Mouse (Mus musculus) intestine, embryonic 14.5 days (tissue): ENCODE results near the gene Elfn1. TPM values are rescaled to one million over a fixed set of nuclear protein-coding genes. Genes with fewer than 3 reads are reported as not detected.

Experiments used
- ATAC-seq: fragments of 200-750 bp; cut with Nextera tagmentation; replicated peaks from 2 replicates; pipeline ENCODE4 v1.8.0; 2017; ENCODE audit warnings: low read depth, moderate number of reproducible peaks, moderate TSS enrichment, moderate library complexity; ENCODE audit not compliant: low FRiP score, low TSS enrichment
- DNase-seq: peaks from one replicate; pipeline ENCODE4 v3.0.0-alpha.2; 2018; ENCODE audit warnings: low spot score
- H3K27ac ChIP-seq: fragments of 300-500 bp; sonication (generic); 2 replicates; pipeline ENCODE4 v1.5.1; 2014; ENCODE audit warnings: low read depth, mild to moderate bottlenecking, control low read depth
- H3K27me3 ChIP-seq: fragments of 300-500 bp; sonication (generic); replicated peaks from 2 replicates; pipeline ENCODE4 v1.6.1; 2014; ENCODE audit warnings: low read length, control low read depth; ENCODE audit not compliant: control insufficient read depth, insufficient read depth
- H3K36me3 ChIP-seq: fragments of 300-500 bp; sonication (generic); 2 replicates; pipeline ENCODE4 v1.6.1; 2014; ENCODE audit warnings: low read length, control low read depth; ENCODE audit not compliant: control insufficient read depth, insufficient read depth
- H3K4me1 ChIP-seq: fragments of 300-500 bp; sonication (generic); replicated peaks from 2 replicates; pipeline ENCODE4 v1.6.1; 2014; ENCODE audit warnings: low read length, control low read depth, mixed read lengths; ENCODE audit not compliant: control insufficient read depth, insufficient read depth
- H3K4me2 ChIP-seq: fragments of 300-500 bp; sonication (generic); 2 replicates; pipeline ENCODE4 v1.6.1; 2014; ENCODE audit warnings: low read length
- H3K4me3 ChIP-seq: fragments of 300-500 bp; sonication (generic); 2 replicates; pipeline ENCODE4 v1.5.1; 2014; ENCODE audit warnings: low read depth, low read length, control low read depth, mixed read lengths
- H3K9ac ChIP-seq: fragments of 300-500 bp; sonication (generic); 2 replicates; pipeline ENCODE4 v1.6.1; 2014; ENCODE audit warnings: mild to moderate bottlenecking, low read length
- H3K9me3 ChIP-seq: fragments of 300-500 bp; sonication (generic); 2 replicates; pipeline ENCODE4 v1.6.1; 2016; ENCODE audit warnings: low read length, control low read depth; ENCODE audit not compliant: control insufficient read depth
- WGBS: fragments of 180-500 bp; shearing (Covaris S2); extraction: QIAGEN DNeasy Blood & Tissue Kit; methylation state at CpG from one replicate; pipeline ENCODE4 v1.1.7; 2014; 5-methylcytosine and 5-hydroxymethylcytosine counted together
- polyA plus RNA-seq: library from polyadenylated mRNA; unstranded; fragments of >200 nt; fragmentation: Nextera tagmentation; extraction: Ambion mirVana; gene quantifications from 2 replicates; pipeline ENCODE4 v1.2.1, GENCODE M21; 2014

Gene Elfn1
- polyA plus RNA-seq, 1 experiment from 2014 or later: 0.26 TPM

DNA sequence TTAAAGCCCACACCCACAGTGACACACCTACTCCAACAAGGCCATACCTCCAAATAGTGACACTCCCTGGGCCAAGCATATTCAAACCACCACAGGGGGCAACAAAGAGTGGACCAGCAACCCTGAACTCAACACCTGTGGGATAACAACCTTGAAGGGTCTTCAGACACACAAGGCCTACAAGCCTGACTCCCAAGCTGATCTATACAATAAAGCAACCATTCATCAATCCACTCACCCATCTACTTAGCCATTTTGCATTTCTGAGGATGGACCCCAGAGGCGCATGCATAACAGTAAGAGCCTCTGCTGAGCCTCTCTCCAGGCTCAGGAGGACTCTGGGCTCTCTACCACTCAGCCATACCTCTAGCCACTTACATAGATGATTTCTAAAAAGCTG is 109.2 kb downstream of the Elfn1 start:
- 100% methylated on average over 1 of the region's 1 CpGs for WGBS

GRCm38 (mm10) chr5:140018780-140019179 is 111.0 kb downstream of the Elfn1 start:
- ATAC-seq (no peak), DNase-seq (no peak)
- H3K27me3 ChIP-seq: no peaks in the 10 kb centered on the region
- H3K4me2 ChIP-seq: no peak overlapping the region
- no peak overlapping the region for H3K4me3 ChIP-seq
- H3K4me1 ChIP-seq: no peaks in the 10 kb centered on the region
- WGBS: 92% methylated on average over 7 of the region's 7 CpGs
- H3K9ac ChIP-seq: no peak overlapping the region
- no peaks in the 10 kb centered on the region for H3K9me3 ChIP-seq
- H3K27ac ChIP-seq: no peak overlapping the region
- no peaks in the 10 kb centered on the region for H3K36me3 ChIP-seq

More for the DNA sequence above, 109.2 kb downstream of the Elfn1 start:
- H3K36me3 ChIP-seq: no peaks in the 10 kb centered on the region
- DNase-seq (no peak), ATAC-seq (no peak)
- H3K9me3 ChIP-seq: no peaks in the 10 kb centered on the region
- H3K27me3 ChIP-seq: no peaks in the 10 kb centered on the region
- H3K9ac ChIP-seq: no peak overlapping the region
- no peak overlapping the region for H3K27ac ChIP-seq
- no peak overlapping the region for H3K4me2 ChIP-seq
- H3K4me1 ChIP-seq: no peaks in the 10 kb centered on the region
- no peak overlapping the region for H3K4me3 ChIP-seq

- no peak overlapping the region for H3K4me2 ChIP-seq
- no peaks in the 10 kb centered on the region for H3K4me1 ChIP-seq
- no peak overlapping the region for H3K4me3 ChIP-seq
- no peaks in the 10 kb centered on the region for H3K27me3 ChIP-seq
- DNase-seq (no peak), ATAC-seq (no peak)
- H3K36me3 ChIP-seq: no peaks in the 10 kb centered on the region
- H3K9me3 ChIP-seq: no peaks in the 10 kb centered on the region
- no peak overlapping the region for H3K9ac ChIP-seq
- WGBS: 96% methylated on average over 1 of the region's 1 CpGs
- no peak overlapping the region for H3K27ac ChIP-seq
Measured at GRCm38 (mm10) chr5:140019616-140020015, 111.9 kb downstream of the Elfn1 start.

DNA sequence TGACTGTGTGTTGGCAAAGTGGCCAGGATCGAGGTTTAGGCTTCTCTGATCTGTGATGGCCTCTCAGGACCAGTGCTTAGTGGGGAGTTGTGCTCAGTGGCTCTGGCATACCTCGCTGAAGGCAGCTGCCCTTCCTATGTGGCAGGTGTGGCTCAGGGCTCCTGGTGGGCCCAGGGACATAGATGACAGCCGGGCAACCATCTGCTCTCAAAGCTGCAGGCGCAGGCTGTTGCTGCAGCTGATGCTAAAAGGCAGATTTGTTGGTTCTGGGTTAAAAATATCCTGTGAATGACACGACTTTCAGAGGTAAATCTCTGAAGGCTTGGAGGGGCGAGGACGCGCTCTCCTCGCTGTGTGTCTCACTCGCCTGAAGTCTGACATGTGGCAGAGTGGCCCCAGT is 114.0 kb downstream of the Elfn1 start:
- ATAC-seq (no peak), DNase-seq (no peak)
- Histone ChIP-seq H3K4me3 (no peak overlapping the region), H3K27ac (no peak overlapping the region), H3K27me3 (no peaks in the 10 kb centered on the region), H3K36me3 (no peaks in the 10 kb centered on the region), H3K4me2 (no peak overlapping the region), H3K9ac (no peak overlapping the region), H3K9me3 (no peaks in the 10 kb centered on the region), H3K4me1 (no peaks in the 10 kb centered on the region)
- 86% methylated on average over 10 of the region's 10 CpGs for WGBS

DNA sequence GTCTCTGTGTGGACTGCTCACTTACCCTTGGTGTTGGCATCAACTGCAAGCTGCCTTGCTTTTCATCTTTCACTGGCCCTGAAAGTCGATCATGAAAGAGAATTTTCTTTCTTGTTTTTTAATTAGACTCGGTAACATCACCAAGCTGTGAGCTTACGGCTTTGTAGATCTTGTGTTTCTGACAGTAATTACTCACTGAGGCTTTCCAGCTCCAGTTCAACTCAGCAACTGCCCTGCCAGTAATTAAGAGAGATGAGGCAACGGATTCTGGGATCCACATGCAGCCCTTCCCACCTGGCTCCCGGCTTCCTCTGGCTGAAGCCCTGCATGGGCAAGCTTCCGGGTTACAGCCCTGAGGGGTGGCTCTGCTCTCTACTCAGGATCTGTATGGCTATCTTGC is 115.1 kb downstream of the Elfn1 start:
- no peak overlapping the region for H3K27ac ChIP-seq
- no peaks in the 10 kb centered on the region for H3K9me3 ChIP-seq
- no peak for ATAC-seq
- no peaks in the 10 kb centered on the region for H3K36me3 ChIP-seq
- no peak overlapping the region for H3K4me2 ChIP-seq
- no peaks in the 10 kb centered on the region for H3K4me1 ChIP-seq
- DNase-seq: no peak
- H3K27me3 ChIP-seq: no peaks in the 10 kb centered on the region
- no peak overlapping the region for H3K4me3 ChIP-seq
- H3K9ac ChIP-seq: no peak overlapping the region
- 77% methylated on average over 6 of the region's 6 CpGs for WGBS

DNA sequence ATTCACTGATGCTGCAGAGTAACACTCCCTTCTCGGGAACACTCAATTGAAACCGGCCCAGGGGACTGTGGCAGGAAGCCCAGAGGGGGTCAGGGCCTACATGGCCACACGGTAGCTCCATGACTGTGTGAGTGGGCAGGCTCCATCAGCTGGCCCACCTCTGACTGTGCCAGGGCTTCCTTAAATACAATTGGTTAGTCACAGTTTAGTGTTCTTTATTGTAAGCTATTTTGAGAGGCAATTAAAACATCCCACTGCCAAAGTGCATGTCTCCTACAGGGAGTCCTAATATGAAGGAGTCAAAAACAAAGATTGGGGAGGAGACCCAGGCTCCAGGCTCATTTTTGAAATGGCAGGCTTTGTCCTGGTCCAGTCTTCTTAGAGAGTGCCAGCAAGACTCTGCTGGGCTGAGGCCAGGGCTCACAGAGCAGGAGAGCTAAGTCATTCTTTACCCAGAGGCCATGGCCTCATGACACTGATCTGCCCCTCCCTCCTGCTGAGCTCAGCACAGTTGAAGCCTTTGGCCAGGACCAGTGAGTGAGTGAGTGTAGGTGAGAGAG is 116.3 kb downstream of the Elfn1 start:
- H3K4me3 ChIP-seq: no peak overlapping the region
- no peaks in the 10 kb centered on the region for H3K36me3 ChIP-seq
- H3K27me3 ChIP-seq: no peaks in the 10 kb centered on the region
- no peak for ATAC-seq
- no peak overlapping the region for H3K9ac ChIP-seq
- no peak overlapping the region for H3K4me2 ChIP-seq
- no peak for DNase-seq
- 58% methylated on average over 3 of the region's 3 CpGs for WGBS
- H3K4me1 ChIP-seq: no peaks in the 10 kb centered on the region
- no peaks in the 10 kb centered on the region for H3K9me3 ChIP-seq
- H3K27ac ChIP-seq: no peak overlapping the region

Other genes with a start within 250 kb of the Elfn1 start
- 4.5 and 6.5 TPM in 2 replicates for gene Micall2, start 171.6 kb upstream of the Elfn1 start, polyA plus RNA-seq
- gene Ints1, start 132.3 kb upstream of the Elfn1 start, polyA plus RNA-seq: 36.5 and 42.5 TPM in 2 replicates
- 9.4 and 11.2 TPM in 2 replicates for gene Mafk, start 116.4 kb upstream of the Elfn1 start, polyA plus RNA-seq
- 12.5 and 15.1 TPM in 2 replicates for gene Tmem184a, start 88.0 kb upstream of the Elfn1 start, polyA plus RNA-seq
- not detected in 2 replicates for gene Gm26938, start 81.5 kb upstream of the Elfn1 start, polyA plus RNA-seq
- 82.9 and 96.6 TPM in 2 replicates for gene Psmg3, start 81.1 kb upstream of the Elfn1 start, polyA plus RNA-seq